Mouse (Mus musculus) ovary, postnatal 36 days (tissue): ENCODE measurements around the gene Cox10.
"Not testable (repeated sequence)": the region's sequence is repeated elsewhere in the genome, so short reads cannot be mapped to it uniquely, and the experiment has no call there.

Source experiments
- DNase-seq: peaks from one replicate; pipeline ENCODE4 v3.0.0; 2022; ENCODE audit warnings: low spot score, mixed read lengths

Cox10 gene

GRCm38 (mm10) chr11:64078956-64079726 lies at the start of gene Cox10:
Gene Cox10, minus strand, starts transcription at chr11:64079468.
- DNase-seq: peak; percentile 83

GRCm38 (mm10) chr11:64128016-64128415 lies 48.7 kb upstream of the Cox10 start:
- DNase-seq: peak; percentile 7

GRCm38 (mm10) chr11:64125471-64125870 lies 46.2 kb upstream of the Cox10 start:
- DNase-seq: no peak

- not testable (repeated sequence) for DNase-seq
Observed at GRCm38 (mm10) chr11:64123174-64123573, 43.9 kb upstream of the Cox10 start.

- DNase-seq: no peak
Observed at GRCm38 (mm10) chr11:64116711-64117110, 37.4 kb upstream of the Cox10 start.

- DNase-seq: no peak
Observed at GRCm38 (mm10) chr11:64115822-64116221, 36.6 kb upstream of the Cox10 start.

GRCm38 (mm10) chr11:64115101-64115500 lies 35.8 kb upstream of the Cox10 start:
- DNase-seq: no peak

- no peak for DNase-seq
Observed at GRCm38 (mm10) chr11:64100060-64100459, 20.8 kb upstream of the Cox10 start.

- no peak for DNase-seq
Observed at GRCm38 (mm10) chr11:64093058-64093457, 13.8 kb upstream of the Cox10 start.

GRCm38 (mm10) chr11:64091150-64091549 lies 11.9 kb upstream of the Cox10 start:
- DNase-seq: no peak

- DNase-seq: no peak
Observed at GRCm38 (mm10) chr11:64089682-64090081, 10.4 kb upstream of the Cox10 start.

- DNase-seq: no peak
Observed at GRCm38 (mm10) chr11:64085888-64086287, 6.6 kb upstream of the Cox10 start.

- no peak for DNase-seq
Observed at GRCm38 (mm10) chr11:64079727-64080081, 436 bp upstream of the Cox10 start.

- no peak for DNase-seq
Observed at GRCm38 (mm10) chr11:64076212-64076611, 3.1 kb downstream of the Cox10 start.

- DNase-seq: no peak
Observed at GRCm38 (mm10) chr11:64073379-64073778, 5.9 kb downstream of the Cox10 start.

- DNase-seq: no peak
Observed at GRCm38 (mm10) chr11:64071536-64071935, 7.7 kb downstream of the Cox10 start.

GRCm38 (mm10) chr11:64066001-64066400 lies 13.3 kb downstream of the Cox10 start:
- DNase-seq: no peak

GRCm38 (mm10) chr11:64063130-64063529 lies 16.1 kb downstream of the Cox10 start:
- DNase-seq: no peak

GRCm38 (mm10) chr11:64062226-64062625 lies 17.0 kb downstream of the Cox10 start:
- no peak for DNase-seq

GRCm38 (mm10) chr11:64059305-64059704 lies 20.0 kb downstream of the Cox10 start:
- DNase-seq: no peak

- no peak for DNase-seq
Observed at GRCm38 (mm10) chr11:64058474-64058873, 20.8 kb downstream of the Cox10 start.

GRCm38 (mm10) chr11:64053371-64053770 lies 25.9 kb downstream of the Cox10 start:
- DNase-seq: no peak

GRCm38 (mm10) chr11:64051195-64051968 lies 27.9 kb downstream of the Cox10 start:
- DNase-seq: no peak
